Comparison of ENCODE assay signal across 20 mouse cellular contexts in genomic region chr6:103526945-103527777, GRCm38 (mm10). TPM values are rescaled to one million over a fixed set of nuclear protein-coding genes. Genes with fewer than 3 reads are reported as not detected.
DNase-seq lines count a peak whose midpoint lies in the region; ATAC-seq and TF ChIP-seq lines count a peak whose summit lies in the region.
"Had no signal": no experiment of that assay in that cellular context is flagged by ENCODE, and none has a peak within 500 bp of the region (broad histone marks: within the 10 kb centered on the region; RNA-seq: fewer than 3 reads in every experiment).

No protein-coding gene starts in this region.

- no peaks in the 10 kb centered on the region for H3K9me3 ChIP-seq in midbrain, embryonic 14.5 days (ENCODE audit: control insufficient read depth, low read length)
- no peaks in the 10 kb centered on the region for H3K9me3 ChIP-seq in midbrain, embryonic 10.5 days (replicated peaks)
- H3K9me3 ChIP-seq in hindbrain, postnatal 0 days (ENCODE audit: low read length), result no peaks in the 10 kb centered on the region
- H3K9me3 ChIP-seq in neural tube, embryonic 15.5 days (replicated peaks), result no peaks in the 10 kb centered on the region
- no peaks in the 10 kb centered on the region for H3K9me3 ChIP-seq in limb, embryonic 10.5 days (replicated peaks)
- H3K9me3 ChIP-seq: embryonic facial prominence, embryonic 13.5 days; liver, embryonic 13.5 days; lung, embryonic 15.5 days had no signal

- H3K4me3 ChIP-seq in midbrain, embryonic 14.5 days (replicated peaks; ENCODE audit: low read depth, low read length), result no peak overlapping the region
- no peak overlapping the region for H3K4me3 ChIP-seq in midbrain, embryonic 10.5 days
- H3K4me3 ChIP-seq in hindbrain, postnatal 0 days (ENCODE audit: low read length), result no peak overlapping the region
- no peak overlapping the region for H3K4me3 ChIP-seq in neural tube, embryonic 15.5 days (replicated peaks)
- H3K4me3 ChIP-seq in limb, embryonic 10.5 days, result no peak overlapping the region
- H3K4me3 ChIP-seq: embryonic facial prominence, embryonic 13.5 days; liver, embryonic 13.5 days; lung, embryonic 15.5 days; myocyte had no signal

- H3K27me3 ChIP-seq in midbrain, embryonic 14.5 days (ENCODE audit: control insufficient read depth, insufficient read depth, low read length), result no peaks in the 10 kb centered on the region
- H3K27me3 ChIP-seq in midbrain, embryonic 10.5 days (ENCODE audit: low read depth, poor library complexity, severe bottlenecking), result no peaks in the 10 kb centered on the region
- H3K27me3 ChIP-seq in hindbrain, postnatal 0 days (ENCODE audit: insufficient read depth, low read length), result no peaks in the 10 kb centered on the region
- H3K27me3 ChIP-seq in neural tube, embryonic 15.5 days (replicated peaks), result no peaks in the 10 kb centered on the region
- H3K27me3 ChIP-seq in limb, embryonic 10.5 days (ENCODE audit: low read depth, poor library complexity, severe bottlenecking), result no peaks in the 10 kb centered on the region
- H3K27me3 ChIP-seq: embryonic facial prominence, embryonic 13.5 days; liver, embryonic 13.5 days; lung, embryonic 15.5 days had no signal

- ATAC-seq in frontal cortex, adult (ENCODE audit: low TSS enrichment), result peak; percentile 84
- no peak for ATAC-seq in midbrain, embryonic 14.5 days (ENCODE audit: low FRiP score, low TSS enrichment)
- ATAC-seq in hindbrain, postnatal 0 days, result peak; percentile 78
- no peak for ATAC-seq in neural tube, embryonic 15.5 days (ENCODE audit: low FRiP score)
- ATAC-seq: inflammation-experienced regulatory T-cells, adult 6 months had no signal

- no peak for DNase-seq in frontal cortex, postnatal 14 days (ENCODE audit: low spot score in 2 of 2)
- DNase-seq in midbrain, embryonic 14.5 days, result peak; percentile 40
- DNase-seq in midbrain, embryonic 10.5 days (ENCODE audit: low spot score), result no peak
- peak; percentile 54 for DNase-seq in hindbrain, postnatal 0 days (ENCODE audit: low spot score)
- no peak for DNase-seq in limb, embryonic 10.5 days (ENCODE audit: low spot score)
- DNase-seq in liver, result no peak
- DNase-seq: adrenal gland, postnatal 10 days; B cell, adult 2 months; cerebellum, adult 2 months; kidney, adult 9 months; kidney, postnatal 4 days; liver, embryonic 13.5 days; right cerebral cortex, adult 18-20 months had no signal

- H3K9ac ChIP-seq in midbrain, embryonic 14.5 days (replicated peaks; ENCODE audit: low read length), result no peak overlapping the region
- no peak overlapping the region for H3K9ac ChIP-seq in hindbrain, postnatal 0 days (replicated peaks; ENCODE audit: low read length)
- no peak overlapping the region for H3K9ac ChIP-seq in neural tube, embryonic 15.5 days (replicated peaks)
- H3K9ac ChIP-seq: embryonic facial prominence, embryonic 13.5 days; liver, embryonic 13.5 days; lung, embryonic 15.5 days had no signal

- TF ChIP-seq CTCF in hindbrain, postnatal 0 days (IDR thresholded peaks at IDR 0.05; ENCODE audit: low read depth), result no peak

- H3K4me1 ChIP-seq in midbrain, embryonic 14.5 days (ENCODE audit: control insufficient read depth, insufficient read depth, low read length), result 0 out of 2 replicates have a peak, but pooled peaks cover 4% of the 10 kb centered on the region
- no peaks in the 10 kb centered on the region for H3K4me1 ChIP-seq in midbrain, embryonic 10.5 days
- no peaks in the 10 kb centered on the region for H3K4me1 ChIP-seq in hindbrain, postnatal 0 days (ENCODE audit: insufficient read depth, low read length)
- peaks cover 3% of the 10 kb centered on the region; the same call in 1 of the 2 replicates for H3K4me1 ChIP-seq in neural tube, embryonic 15.5 days
- H3K4me1 ChIP-seq in limb, embryonic 10.5 days, result no peaks in the 10 kb centered on the region
- H3K4me1 ChIP-seq: embryonic facial prominence, embryonic 13.5 days; liver, embryonic 13.5 days; lung, embryonic 15.5 days had no signal

- no peak overlapping the region; the same call in 1 of the 2 replicates for H3K27ac ChIP-seq in midbrain, embryonic 14.5 days (replicated peaks; ENCODE audit: low read depth, low read length)
- no peak overlapping the region for H3K27ac ChIP-seq in midbrain, embryonic 10.5 days (replicated peaks)
- H3K27ac ChIP-seq in hindbrain, postnatal 0 days, result peak overlapping the region; percentile 49; the same call in 1 of the 2 replicates
- H3K27ac ChIP-seq in neural tube, embryonic 15.5 days (replicated peaks), result 0 out of 2 replicates have a peak overlapping the region, but pooled peaks have one; percentile 13
- H3K27ac ChIP-seq in limb, embryonic 10.5 days, result no peak overlapping the region
- H3K27ac ChIP-seq: embryonic facial prominence, embryonic 13.5 days; liver, embryonic 13.5 days; lung, embryonic 15.5 days; macrophage had no signal

- no peaks in the 10 kb centered on the region for H3K36me3 ChIP-seq in midbrain, embryonic 14.5 days (ENCODE audit: control insufficient read depth, insufficient read depth, low read length)
- no peaks in the 10 kb centered on the region for H3K36me3 ChIP-seq in midbrain, embryonic 10.5 days
- no peaks in the 10 kb centered on the region for H3K36me3 ChIP-seq in hindbrain, postnatal 0 days (ENCODE audit: insufficient read depth, low read length)
- H3K36me3 ChIP-seq in neural tube, embryonic 15.5 days, result no peaks in the 10 kb centered on the region
- no peaks in the 10 kb centered on the region for H3K36me3 ChIP-seq in limb, embryonic 10.5 days
- H3K36me3 ChIP-seq: embryonic facial prominence, embryonic 13.5 days; liver, embryonic 13.5 days; lung, embryonic 15.5 days had no signal

- 68% methylated on average over 8 of the region's 8 CpGs for WGBS in midbrain, embryonic 14.5 days
- WGBS in midbrain, embryonic 10.5 days, result 82% methylated on average over 8 of the region's 8 CpGs
- 48% methylated on average over 8 of the region's 8 CpGs for WGBS in hindbrain, postnatal 0 days
- WGBS in neural tube, embryonic 15.5 days, result 77% methylated on average over 8 of the region's 8 CpGs
- 86% methylated on average over 8 of the region's 8 CpGs for WGBS in limb, embryonic 10.5 days

- no peak overlapping the region for H3K4me2 ChIP-seq in midbrain, embryonic 14.5 days (ENCODE audit: low read length)
- H3K4me2 ChIP-seq in hindbrain, postnatal 0 days (ENCODE audit: low read depth, low read length), result no peak overlapping the region
- no peak overlapping the region for H3K4me2 ChIP-seq in neural tube, embryonic 15.5 days
- H3K4me2 ChIP-seq: embryonic facial prominence, embryonic 13.5 days; liver, embryonic 13.5 days; lung, embryonic 15.5 days had no signal

RNA-seq across cellular contexts. Expression of gene Chl1, which starts 16.8 kb away (rescaled TPM):
- 146 and 152 TPM in 2 replicates for polyA plus RNA-seq in midbrain, embryonic 14.5 days (2014; fragmentation: Nextera tagmentation; extraction: Ambion mirVana)
- 0.95 and 3.8 TPM in 2 replicates for polyA plus RNA-seq in midbrain, embryonic 10.5 days (2016; fragmentation: Nextera tagmentation; extraction: Ambion mirVana)
- 172 and 214 TPM in 2 replicates for total RNA-seq in hindbrain, postnatal 0 days (2014; rRNA removed)
- polyA plus RNA-seq in hindbrain, postnatal 0 days (2015; fragmentation: Nextera tagmentation; extraction: Ambion mirVana), result 154 and 157 TPM in 2 replicates
- polyA plus RNA-seq in neural tube, embryonic 15.5 days (2015; fragmentation: Nextera tagmentation; extraction: Ambion mirVana), result 77.0 and 97.9 TPM in 2 replicates
- 0.35 and 0.59 TPM in 2 replicates for polyA plus RNA-seq in limb, embryonic 10.5 days (2016; fragmentation: Nextera tagmentation; extraction: Ambion mirVana)
- polyA plus RNA-seq: macrophage, myocyte had no signal

Comparison
In these comparisons a context has a peak if more than half of its experiments do, and no peak if none do; other contexts are left out.
1. DNase-seq: peak in midbrain, embryonic 14.5 days (single experiment) and hindbrain, postnatal 0 days (single experiment); none in frontal cortex, postnatal 14 days (0 of 2), midbrain, embryonic 10.5 days (single experiment), limb, embryonic 10.5 days (single experiment) and liver (single experiment).
2. RNA of gene Chl1, which starts 16.8 kb away (polyA plus RNA-seq): 154 to 157 TPM in hindbrain, postnatal 0 days, 146 to 152 TPM in midbrain, embryonic 14.5 days and 77.0 to 97.9 TPM in neural tube, embryonic 15.5 days; 0.95 to 3.8 TPM in midbrain, embryonic 10.5 days and 0.35 to 0.59 TPM in limb, embryonic 10.5 days; every median in the first group is over 10 times any median in the second.
3. ATAC-seq: peak in frontal cortex, adult (single experiment) and hindbrain, postnatal 0 days (single experiment); none in midbrain, embryonic 14.5 days (single experiment) and neural tube, embryonic 15.5 days (single experiment).
4. H3K27ac ChIP-seq: peak in hindbrain, postnatal 0 days (single experiment) and neural tube, embryonic 15.5 days (single experiment); none in midbrain, embryonic 14.5 days (single experiment), midbrain, embryonic 10.5 days (single experiment) and limb, embryonic 10.5 days (single experiment).